ENCODE assay signal across 10 mouse cellular contexts in genomic region chr13:97911013-97911412, GRCm38 (mm10).
A peak's percentile ranks its signal among the peaks of the same experiment; 100 is the strongest.
DNase-seq lines count a peak whose midpoint lies in the region; ATAC-seq and TF ChIP-seq lines count a peak whose summit lies in the region.
"Had no signal": no experiment of that assay in that cellular context is flagged by ENCODE, and none has a peak within 500 bp of the region (broad histone marks: within the 10 kb centered on the region; RNA-seq: fewer than 3 reads in every experiment).

No protein-coding gene starts in this region.

- 0 out of 2 replicates have a peak overlapping the region, but pooled peaks have one; percentile 50 for H3K27ac ChIP-seq in hindbrain, embryonic 10.5 days
- H3K27ac ChIP-seq in hindbrain, embryonic 11.5 days (ENCODE audit: low read depth, low read length), result no peak overlapping the region
- H3K27ac ChIP-seq in left cerebral cortex, adult 2 months, result peak overlapping the region; percentile 33

- no peaks in the 10 kb centered on the region for H3K36me3 ChIP-seq in hindbrain, embryonic 10.5 days
- H3K36me3 ChIP-seq in hindbrain, embryonic 11.5 days (ENCODE audit: control insufficient read depth, insufficient read depth, low read length), result no peaks in the 10 kb centered on the region

- no peaks in the 10 kb centered on the region for H3K9me3 ChIP-seq in hindbrain, embryonic 10.5 days
- H3K9me3 ChIP-seq in hindbrain, embryonic 11.5 days (ENCODE audit: control insufficient read depth, low read length), result no peaks in the 10 kb centered on the region

- 18% methylated on average over 10 of the region's 10 CpGs for WGBS in hindbrain, embryonic 10.5 days
- WGBS in hindbrain, embryonic 11.5 days, result 20% methylated on average over 10 of the region's 10 CpGs

- no peak for DNase-seq in hindbrain, embryonic 10.5 days (ENCODE audit: low spot score)
- no peak for DNase-seq in hindbrain, embryonic 11.5 days (ENCODE audit: low spot score)
- DNase-seq in left cerebral cortex, adult 2 months (ENCODE audit: extremely low spot score in 1 of 2, low spot score in 2 of 2), result peak; percentile 57 to 60
- peak; percentile 84 for DNase-seq in right cerebral cortex, adult 18-20 months
- no peak for DNase-seq in ovary, adult 18-20 months (ENCODE audit: low spot score)
- DNase-seq in thymus, postnatal 0 days (ENCODE audit: low spot score), result no peak
- DNase-seq in adrenal gland, postnatal 14 days, result no peak

- H3K4me2 ChIP-seq in hindbrain, embryonic 11.5 days (replicated peaks; ENCODE audit: low read depth, low read length), result no peak overlapping the region

- intact Hi-C loops in left cerebral cortex, adult 2 months (cut with DNase I), result no loop called here

- no peak for TF ChIP-seq CTCF in left cerebral cortex, adult 2 months (IDR thresholded peaks at IDR 0.05)

- no peak overlapping the region for H3K4me3 ChIP-seq in hindbrain, embryonic 10.5 days
- no peak overlapping the region for H3K4me3 ChIP-seq in hindbrain, embryonic 11.5 days (ENCODE audit: low read depth, low read length)
- no peak overlapping the region for H3K4me3 ChIP-seq in left cerebral cortex, adult 2 months
- H3K4me3 ChIP-seq: erythroblast, embryonic 14.5 days had no signal

- ATAC-seq in hindbrain, embryonic 11.5 days (ENCODE audit: low FRiP score), result no peak
- peak; percentile 98 for ATAC-seq in frontal cortex, adult (ENCODE audit: low TSS enrichment)

- peaks cover 7% of the 10 kb centered on the region for H3K4me1 ChIP-seq in hindbrain, embryonic 10.5 days (replicated peaks)
- no peaks in the 10 kb centered on the region; the same call in 1 of the 2 replicates for H3K4me1 ChIP-seq in hindbrain, embryonic 11.5 days (replicated peaks; ENCODE audit: control insufficient read depth, insufficient read depth, low read length)

- H3K9ac ChIP-seq in hindbrain, embryonic 11.5 days (ENCODE audit: low read depth, low read length), result no peak overlapping the region

- no peaks in the 10 kb centered on the region for H3K27me3 ChIP-seq in hindbrain, embryonic 10.5 days (ENCODE audit: insufficient read depth, poor library complexity, severe bottlenecking)
- H3K27me3 ChIP-seq in hindbrain, embryonic 11.5 days (ENCODE audit: control insufficient read depth, insufficient read depth, low read length), result no peaks in the 10 kb centered on the region
- H3K27me3 ChIP-seq: CH12.LX had no signal

Comparison
In these comparisons a context has a peak if more than half of its experiments do, and no peak if none do; other contexts are left out.
1. DNase-seq: peak in left cerebral cortex, adult 2 months (2 of 2) and right cerebral cortex, adult 18-20 months (single experiment); none in hindbrain, embryonic 10.5 days (single experiment), hindbrain, embryonic 11.5 days (single experiment), ovary, adult 18-20 months (single experiment), thymus, postnatal 0 days (single experiment) and adrenal gland, postnatal 14 days (single experiment).